In genomic region chr8:127184025-127184424, GRCm38 (mm10) we compare ENCODE assay signal across 9 mouse cellular contexts.
DNase-seq lines count a peak whose midpoint lies in the region; ATAC-seq and TF ChIP-seq lines count a peak whose summit lies in the region.
"Had no signal": no experiment of that assay in that cellular context is flagged by ENCODE, and none has a peak within 500 bp of the region (broad histone marks: within the 10 kb centered on the region; RNA-seq: fewer than 3 reads in every experiment).

No protein-coding gene starts in this region.

- no peak for DNase-seq in heart, postnatal 4 days
- DNase-seq in embryo, embryonic 11 days, result peak; percentile 48
- peak; percentile 77 for DNase-seq in kidney, postnatal 0 days (ENCODE audit: low spot score)
- no peak for DNase-seq in MN1 (ENCODE audit: low spot score)
- DNase-seq in testis, postnatal 10 days (ENCODE audit: low spot score), result no peak
- DNase-seq: adrenal gland, adult 8-10 months had no signal

- H3K27ac ChIP-seq in heart, embryonic 11.5 days (ENCODE audit: low read depth, low read length), result peak overlapping the region; percentile 43; the same call in 1 of the 2 replicates
- 0 out of 2 replicates have a peak overlapping the region, but pooled peaks have one; percentile 25 for H3K27ac ChIP-seq in kidney, postnatal 0 days
- peak overlapping the region; percentile 31; the same call in 1 of the 2 replicates for H3K27ac ChIP-seq in lung, embryonic 15.5 days

- ATAC-seq in heart, embryonic 11.5 days (replicated peaks; ENCODE audit: insufficient number of reproducible peaks, low FRiP score, low TSS enrichment), result no peak
- ATAC-seq in kidney, postnatal 0 days (replicated peaks; ENCODE audit: low FRiP score, low read depth), result no peak
- peak; percentile 53; the same call in 1 of the 2 replicates for ATAC-seq in lung, embryonic 15.5 days (ENCODE audit: borderline replicate concordance, extremely low read depth, low FRiP score, low TSS enrichment)
- no peak for ATAC-seq in erythroid progenitor cell, adult 5-6 weeks (replicated peaks; ENCODE audit: low FRiP score, poor library complexity, severe bottlenecking)

- no peak overlapping the region for H3K4me2 ChIP-seq in heart, embryonic 11.5 days
- H3K4me2 ChIP-seq in kidney, postnatal 0 days (ENCODE audit: low read length), result no peak overlapping the region
- H3K4me2 ChIP-seq in lung, embryonic 15.5 days, result no peak overlapping the region

- no peaks in the 10 kb centered on the region for H3K27me3 ChIP-seq in heart, embryonic 11.5 days (ENCODE audit: control insufficient read depth, insufficient read depth, low read length)
- H3K27me3 ChIP-seq in kidney, postnatal 0 days (ENCODE audit: insufficient read depth, low read length), result no peaks in the 10 kb centered on the region
- H3K27me3 ChIP-seq in lung, embryonic 15.5 days, result no peaks in the 10 kb centered on the region

- no peak overlapping the region for H3K9ac ChIP-seq in heart, embryonic 11.5 days (ENCODE audit: low read depth, low read length)
- no peak overlapping the region for H3K9ac ChIP-seq in kidney, postnatal 0 days (ENCODE audit: low read depth, low read length)
- H3K9ac ChIP-seq in lung, embryonic 15.5 days, result no peak overlapping the region

- no peaks in the 10 kb centered on the region for H3K36me3 ChIP-seq in heart, embryonic 11.5 days (ENCODE audit: control insufficient read depth, insufficient read depth, low read length)
- no peaks in the 10 kb centered on the region for H3K36me3 ChIP-seq in kidney, postnatal 0 days (ENCODE audit: insufficient read depth, low read length)
- no peaks in the 10 kb centered on the region for H3K36me3 ChIP-seq in lung, embryonic 15.5 days

- WGBS in heart, embryonic 11.5 days (ENCODE audit: insufficient replicate concordance), result 17% methylated on average over 4 of the region's 4 CpGs
- WGBS in kidney, postnatal 0 days, result 8% methylated on average over 4 of the region's 4 CpGs
- 2% methylated on average over 4 of the region's 4 CpGs for WGBS in lung, embryonic 15.5 days

- TF ChIP-seq CTCF in kidney, postnatal 0 days (IDR thresholded peaks at IDR 0.05; ENCODE audit: low read depth), result no peak

- H3K9me3 ChIP-seq in heart, embryonic 11.5 days (replicated peaks; ENCODE audit: control insufficient read depth, low read length), result no peaks in the 10 kb centered on the region
- no peaks in the 10 kb centered on the region for H3K9me3 ChIP-seq in kidney, postnatal 0 days (replicated peaks; ENCODE audit: low read length)
- H3K9me3 ChIP-seq in lung, embryonic 15.5 days, result no peaks in the 10 kb centered on the region

- no peak overlapping the region for H3K4me3 ChIP-seq in heart, embryonic 11.5 days (ENCODE audit: low read depth, low read length)
- no peak overlapping the region for H3K4me3 ChIP-seq in kidney, postnatal 0 days (replicated peaks; ENCODE audit: low read depth, low read length)
- no peak overlapping the region for H3K4me3 ChIP-seq in lung, embryonic 15.5 days

- H3K4me1 ChIP-seq in heart, embryonic 11.5 days (ENCODE audit: control insufficient read depth, insufficient read depth, low read length), result peaks cover 35% of the 10 kb centered on the region
- H3K4me1 ChIP-seq in kidney, postnatal 0 days (replicated peaks; ENCODE audit: insufficient read depth, low read length), result peaks cover 23% of the 10 kb centered on the region
- H3K4me1 ChIP-seq in lung, embryonic 15.5 days, result peaks cover 29% of the 10 kb centered on the region

Comparison
In these comparisons a context has a peak if more than half of its experiments do, and no peak if none do; other contexts are left out.
1. DNase-seq: peak in embryo, embryonic 11 days (single experiment) and kidney, postnatal 0 days (single experiment); none in heart, postnatal 4 days (single experiment), MN1 (single experiment) and testis, postnatal 10 days (single experiment).
2. Peak in every context shown above with its lines, with median percentiles within 50 percentile points of each other: H3K27ac ChIP-seq.